Mouse (Mus musculus): ENCODE results near the gene Asna1. TPM values are rescaled to one million over a fixed set of nuclear protein-coding genes. Genes with fewer than 3 reads are reported as not detected.

The Asna1 gene
- polyA plus RNA-seq, 1 experiment from 2014 or later: 153 TPM

DNA sequence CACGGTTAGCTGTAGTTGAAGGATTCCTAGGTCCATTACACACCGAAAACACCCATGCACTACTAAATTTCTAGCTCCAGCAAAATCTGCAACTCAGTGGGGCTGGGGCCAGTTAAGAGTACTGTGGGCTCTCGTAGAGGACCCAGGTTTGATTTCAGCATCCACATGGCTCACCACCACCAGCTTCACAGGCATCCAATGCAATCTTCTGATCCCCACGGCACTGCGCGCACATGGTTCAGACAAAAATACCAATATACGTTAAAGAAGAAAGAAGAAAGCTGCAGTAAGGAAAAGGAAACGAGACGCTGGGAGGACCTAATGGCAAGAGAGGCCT is 11.3 kb upstream of the Asna1 start:
- peak overlapping the region; percentile 86 for H3K27ac ChIP-seq (ENCODE audit: low read length)
- peak overlapping the region; percentile 80 for H3K4me3 ChIP-seq (replicated peaks; ENCODE audit: low read length)
- H3K9me3 ChIP-seq (ENCODE audit: control insufficient read depth, low read length): no peaks in the 10 kb centered on the region
- peak overlapping the region; percentile 72 for H3K9ac ChIP-seq (replicated peaks; ENCODE audit: low read depth, low read length)
- H3K4me2 ChIP-seq (ENCODE audit: low read length): peak overlapping the region; percentile 85
- 0% methylated on average over 9 of the region's 9 CpGs for WGBS
- peaks cover 26% of the 10 kb centered on the region for H3K4me1 ChIP-seq (replicated peaks; ENCODE audit: control insufficient read depth, insufficient read depth, low read length)
- peaks cover 14% of the 10 kb centered on the region for H3K36me3 ChIP-seq (ENCODE audit: control insufficient read depth, insufficient read depth)
- no peaks in the 10 kb centered on the region for H3K27me3 ChIP-seq (replicated peaks; ENCODE audit: control insufficient read depth, insufficient read depth, low read length)
- peak; percentile 46 for ATAC-seq

DNA sequence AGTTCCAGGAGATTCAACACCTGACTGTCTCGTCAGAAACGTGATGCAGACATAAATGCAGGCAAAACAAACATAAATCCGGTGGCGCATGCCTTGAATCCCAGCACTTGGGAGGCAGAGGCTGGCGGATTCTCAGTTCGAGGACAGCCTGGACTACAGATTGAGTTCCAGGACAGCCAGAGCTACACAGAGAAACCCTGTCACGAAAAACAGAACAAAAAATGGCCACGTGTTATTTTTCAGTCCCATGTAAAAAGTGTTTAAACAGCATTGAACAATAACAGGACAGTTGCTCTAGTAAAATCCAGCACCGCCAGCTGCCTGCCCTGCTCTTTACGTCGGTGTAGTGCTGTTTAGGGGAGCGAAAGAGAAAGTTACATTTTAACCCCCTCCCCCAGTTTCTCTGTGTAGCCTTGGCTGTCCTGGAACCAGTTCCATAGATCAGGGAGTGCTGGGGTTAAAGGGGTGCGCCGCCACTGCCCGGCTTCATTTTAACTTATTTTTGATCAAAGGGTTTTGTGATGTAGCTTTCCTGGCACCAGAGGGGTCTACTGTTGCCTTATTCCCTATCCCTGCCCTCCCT is 10.7 kb upstream of the Asna1 start:
- WGBS: under 1% methylated on average over 15 of the region's 15 CpGs
- peak; percentile 9 for ATAC-seq

DNA sequence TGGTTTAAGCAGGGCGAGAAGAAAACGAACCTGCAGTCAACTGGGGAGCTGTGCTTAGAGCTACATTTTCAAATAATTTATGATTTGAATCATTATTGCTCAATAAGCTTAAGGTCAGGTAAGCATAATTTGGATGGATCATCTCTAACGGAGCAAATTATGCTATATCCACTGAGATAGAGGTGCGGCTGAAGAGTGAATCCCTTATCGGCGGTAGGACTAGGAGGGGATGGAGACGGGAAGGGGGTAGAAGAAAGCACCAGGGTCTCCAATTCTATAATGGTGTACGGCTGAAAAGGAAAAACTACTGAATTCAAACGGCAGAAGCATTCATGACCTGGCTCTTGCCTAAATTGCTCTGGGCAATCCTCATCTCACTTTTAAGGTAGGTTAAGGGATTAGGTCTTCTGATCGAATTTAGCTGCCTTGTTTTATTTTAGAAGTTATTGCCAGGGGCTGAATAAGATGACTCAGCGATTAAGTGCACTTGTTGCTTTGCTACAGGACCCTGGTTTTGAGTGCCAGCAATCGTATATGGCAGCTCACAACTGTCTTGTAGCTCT is 10.2 kb upstream of the Asna1 start:
- H3K27me3 ChIP-seq (replicated peaks; ENCODE audit: control insufficient read depth, insufficient read depth, low read length): no peaks in the 10 kb centered on the region
- H3K27ac ChIP-seq (ENCODE audit: low read length): no peak overlapping the region
- peak overlapping the region; percentile 72; the same call in 1 of the 2 replicates for H3K9ac ChIP-seq (replicated peaks; ENCODE audit: low read depth, low read length)
- peaks cover 26% of the 10 kb centered on the region for H3K4me1 ChIP-seq (replicated peaks; ENCODE audit: control insufficient read depth, insufficient read depth, low read length)
- peak overlapping the region; percentile 80 for H3K4me3 ChIP-seq (replicated peaks; ENCODE audit: low read length)
- ATAC-seq: no peak
- WGBS: 6% methylated on average over 12 of the region's 12 CpGs
- peaks cover 15% of the 10 kb centered on the region for H3K36me3 ChIP-seq (ENCODE audit: control insufficient read depth, insufficient read depth)
- no peaks in the 10 kb centered on the region for H3K9me3 ChIP-seq (ENCODE audit: control insufficient read depth, low read length)
- H3K4me2 ChIP-seq (ENCODE audit: low read length): peak overlapping the region; percentile 85

More for the DNA sequence above, 10.7 kb upstream of the Asna1 start:
- Histone ChIP-seq H3K9ac (replicated peaks; ENCODE audit: low read depth, low read length) (peak overlapping the region; percentile 72), H3K36me3 (ENCODE audit: control insufficient read depth, insufficient read depth) (peaks cover 16% of the 10 kb centered on the region), H3K9me3 (ENCODE audit: control insufficient read depth, low read length) (no peaks in the 10 kb centered on the region), H3K4me1 (replicated peaks; ENCODE audit: control insufficient read depth, insufficient read depth, low read length) (peaks cover 26% of the 10 kb centered on the region), H3K4me2 (ENCODE audit: low read length) (peak overlapping the region; percentile 85), H3K27me3 (replicated peaks; ENCODE audit: control insufficient read depth, insufficient read depth, low read length) (no peaks in the 10 kb centered on the region), H3K27ac (ENCODE audit: low read length) (peak overlapping the region; percentile 86), H3K4me3 (replicated peaks; ENCODE audit: low read length) (peak overlapping the region; percentile 80)

DNA sequence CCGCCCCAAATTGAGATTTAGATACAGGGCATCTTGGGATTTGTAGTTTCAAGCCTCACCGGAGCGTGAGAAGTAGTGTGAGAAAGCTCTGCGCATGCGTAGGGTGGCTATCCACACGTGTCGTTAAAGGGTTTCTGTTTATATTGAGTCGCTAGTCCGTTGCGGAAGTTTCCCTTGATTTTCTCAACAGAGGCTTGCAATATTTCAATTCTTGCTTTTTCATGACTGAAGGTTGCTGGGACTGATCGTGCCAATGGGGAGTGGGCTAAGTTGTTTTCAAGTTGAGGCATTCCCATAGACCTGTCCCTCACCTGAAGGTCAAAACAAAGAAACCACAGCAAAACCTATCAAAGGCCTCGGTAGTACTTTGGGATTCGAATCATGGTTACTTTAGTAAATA is 9.7 kb upstream of the Asna1 start:
- H3K27me3 ChIP-seq (replicated peaks; ENCODE audit: control insufficient read depth, insufficient read depth, low read length): no peaks in the 10 kb centered on the region
- peak overlapping the region; percentile 80 for H3K4me3 ChIP-seq (replicated peaks; ENCODE audit: low read length)
- H3K9ac ChIP-seq (replicated peaks; ENCODE audit: low read depth, low read length): no peak overlapping the region
- peak overlapping the region; percentile 85 for H3K4me2 ChIP-seq (ENCODE audit: low read length)
- peaks cover 17% of the 10 kb centered on the region for H3K36me3 ChIP-seq (ENCODE audit: control insufficient read depth, insufficient read depth)
- WGBS: 6% methylated on average over 13 of the region's 13 CpGs
- H3K9me3 ChIP-seq (ENCODE audit: control insufficient read depth, low read length): no peaks in the 10 kb centered on the region
- no peak for ATAC-seq
- peaks cover 26% of the 10 kb centered on the region for H3K4me1 ChIP-seq (replicated peaks; ENCODE audit: control insufficient read depth, insufficient read depth, low read length)
- no peak overlapping the region for H3K27ac ChIP-seq (ENCODE audit: low read length)

DNA sequence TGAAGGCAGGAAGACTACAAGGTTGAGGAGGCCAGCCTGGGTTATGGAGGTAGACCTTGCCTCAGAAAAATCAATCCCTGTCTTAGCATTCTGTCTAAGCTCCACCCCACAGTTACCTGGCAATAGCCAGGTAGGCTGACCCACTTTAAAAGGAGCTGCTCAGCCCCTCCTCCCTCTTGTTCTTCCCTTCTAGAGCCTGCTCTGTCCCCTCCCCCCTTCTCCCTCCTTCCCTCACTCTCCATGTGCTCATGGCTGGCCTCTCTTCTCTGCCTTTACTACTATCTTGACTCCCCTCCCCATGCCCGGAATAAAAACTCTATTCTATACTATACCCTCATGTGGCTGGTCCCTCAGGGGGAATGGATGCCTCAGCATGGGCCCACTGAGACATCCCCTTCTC is 8.8 kb upstream of the Asna1 start:
- 77% methylated on average over 1 of the region's 1 CpGs for WGBS
- Histone ChIP-seq H3K27me3 (replicated peaks; ENCODE audit: control insufficient read depth, insufficient read depth, low read length) (no peaks in the 10 kb centered on the region), H3K4me1 (replicated peaks; ENCODE audit: control insufficient read depth, insufficient read depth, low read length) (peaks cover 28% of the 10 kb centered on the region), H3K9ac (replicated peaks; ENCODE audit: low read depth, low read length) (no peak overlapping the region), H3K9me3 (ENCODE audit: control insufficient read depth, low read length) (no peaks in the 10 kb centered on the region), H3K4me3 (replicated peaks; ENCODE audit: low read length) (no peak overlapping the region), H3K36me3 (ENCODE audit: control insufficient read depth, insufficient read depth) (peaks cover 17% of the 10 kb centered on the region), H3K4me2 (ENCODE audit: low read length) (no peak overlapping the region), H3K27ac (ENCODE audit: low read length) (no peak overlapping the region)
- ATAC-seq: no peak

DNA sequence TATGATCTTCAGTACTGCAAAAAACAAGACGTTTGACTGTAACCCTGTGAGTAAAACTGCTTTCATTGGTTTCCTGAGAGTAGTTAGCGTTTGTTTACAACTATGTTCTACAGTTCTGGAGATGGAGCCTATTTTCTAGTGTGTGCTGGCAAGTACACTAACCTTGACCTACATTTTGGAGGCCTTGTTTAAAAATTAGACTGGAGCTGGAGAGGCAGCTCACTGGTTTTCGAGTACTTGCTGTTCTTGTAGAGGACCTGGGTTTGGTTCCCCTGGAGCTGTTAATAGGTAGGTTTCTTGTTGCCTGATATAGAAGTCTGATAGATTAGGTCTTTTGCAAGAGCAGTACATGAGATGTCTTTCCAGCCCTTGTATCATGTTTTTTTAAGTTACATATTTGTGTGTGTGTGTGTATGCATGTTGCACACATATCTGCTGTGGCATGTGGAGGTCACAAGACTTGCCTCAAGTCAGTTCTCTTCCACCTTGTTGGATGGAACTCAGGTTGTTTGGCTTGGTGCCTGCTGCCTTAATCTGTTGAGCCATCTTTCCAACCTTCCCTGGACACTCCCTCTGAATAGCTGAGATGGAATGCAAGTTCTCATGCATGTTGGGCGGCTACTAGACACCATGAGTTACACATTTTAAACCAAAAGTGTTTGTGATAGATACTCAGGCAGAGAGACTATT is 7.7 kb upstream of the Asna1 start:
- WGBS: 88% methylated on average over 4 of the region's 4 CpGs
- no peak overlapping the region for H3K4me2 ChIP-seq (ENCODE audit: low read length)

DNA sequence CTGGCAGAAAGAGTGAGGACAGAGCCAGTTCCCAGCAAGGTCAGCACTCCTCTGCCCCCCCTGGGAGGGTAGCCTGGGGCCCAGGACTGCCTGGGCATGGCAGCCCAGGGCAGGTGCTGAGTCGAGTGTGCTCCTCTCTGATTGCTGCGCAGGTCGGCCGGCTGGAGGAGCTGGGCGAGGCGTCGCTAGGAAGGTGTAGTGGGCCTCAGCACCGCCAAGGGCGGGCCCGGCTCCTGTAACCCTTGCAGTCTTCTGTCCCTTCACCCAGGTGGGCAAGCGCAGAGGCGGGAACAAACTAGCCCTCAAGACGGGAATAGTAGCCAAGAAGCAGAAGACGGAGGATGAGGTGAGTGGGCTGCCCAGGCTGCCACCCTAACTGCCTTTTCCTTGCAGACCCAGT is 4.2 kb upstream of the Asna1 start:
- no peaks in the 10 kb centered on the region for H3K9me3 ChIP-seq (ENCODE audit: control insufficient read depth, low read length)
- H3K27me3 ChIP-seq (replicated peaks; ENCODE audit: control insufficient read depth, insufficient read depth, low read length): no peaks in the 10 kb centered on the region
- H3K9ac ChIP-seq (replicated peaks; ENCODE audit: low read depth, low read length): no peak overlapping the region
- peaks cover 17% of the 10 kb centered on the region for H3K36me3 ChIP-seq (ENCODE audit: control insufficient read depth, insufficient read depth)
- no peak overlapping the region for H3K4me2 ChIP-seq (ENCODE audit: low read length)
- no peak overlapping the region for H3K27ac ChIP-seq (ENCODE audit: low read length)
- 85% methylated on average over 14 of the region's 14 CpGs for WGBS
- no peak for ATAC-seq
- no peak overlapping the region for H3K4me3 ChIP-seq (replicated peaks; ENCODE audit: low read length)
- H3K4me1 ChIP-seq (replicated peaks; ENCODE audit: control insufficient read depth, insufficient read depth, low read length): peaks cover 33% of the 10 kb centered on the region

More for the DNA sequence above, 7.7 kb upstream of the Asna1 start:
- no peak for ATAC-seq
- H3K36me3 ChIP-seq (ENCODE audit: control insufficient read depth, insufficient read depth): peaks cover 17% of the 10 kb centered on the region
- no peak overlapping the region for H3K4me3 ChIP-seq (replicated peaks; ENCODE audit: low read length)
- H3K27me3 ChIP-seq (replicated peaks; ENCODE audit: control insufficient read depth, insufficient read depth, low read length): no peaks in the 10 kb centered on the region
- H3K9ac ChIP-seq (replicated peaks; ENCODE audit: low read depth, low read length): no peak overlapping the region
- peaks cover 29% of the 10 kb centered on the region for H3K4me1 ChIP-seq (replicated peaks; ENCODE audit: control insufficient read depth, insufficient read depth, low read length)
- H3K9me3 ChIP-seq (ENCODE audit: control insufficient read depth, low read length): no peaks in the 10 kb centered on the region
- H3K27ac ChIP-seq (ENCODE audit: low read length): no peak overlapping the region

DNA sequence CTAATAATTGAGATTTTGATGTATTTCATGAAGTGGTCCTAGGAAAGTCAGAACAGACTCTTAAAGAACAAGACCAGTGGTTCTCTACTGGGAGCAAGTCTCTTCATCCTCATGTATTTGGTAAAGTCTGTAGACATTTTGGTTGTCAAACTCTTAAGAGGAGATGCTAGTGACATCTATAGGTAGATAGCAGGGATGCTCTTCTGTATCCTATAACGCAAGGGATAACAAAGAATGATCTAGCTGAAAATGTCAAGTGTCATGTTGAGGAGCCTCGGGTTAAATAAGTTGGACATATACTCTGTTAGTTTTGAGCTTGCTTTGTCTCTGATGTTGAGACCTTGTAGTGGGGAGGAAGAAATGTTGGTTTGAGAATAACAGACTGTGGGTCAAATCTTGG is 2.8 kb upstream of the Asna1 start:
- Histone ChIP-seq H3K36me3 (ENCODE audit: control insufficient read depth, insufficient read depth) (peaks cover 17% of the 10 kb centered on the region), H3K4me1 (replicated peaks; ENCODE audit: control insufficient read depth, insufficient read depth, low read length) (peaks cover 39% of the 10 kb centered on the region), H3K27me3 (replicated peaks; ENCODE audit: control insufficient read depth, insufficient read depth, low read length) (no peaks in the 10 kb centered on the region), H3K4me2 (ENCODE audit: low read length) (peak overlapping the region; percentile 66), H3K4me3 (replicated peaks; ENCODE audit: low read length) (peak overlapping the region; percentile 95), H3K9ac (replicated peaks; ENCODE audit: low read depth, low read length) (peak overlapping the region; percentile 99), H3K9me3 (ENCODE audit: control insufficient read depth, low read length) (no peaks in the 10 kb centered on the region), H3K27ac (ENCODE audit: low read length) (0 out of 2 replicates have a peak overlapping the region, but pooled peaks have one; percentile 2)
- no peak for ATAC-seq
- WGBS: 18% methylated on average over 2 of the region's 2 CpGs

DNA sequence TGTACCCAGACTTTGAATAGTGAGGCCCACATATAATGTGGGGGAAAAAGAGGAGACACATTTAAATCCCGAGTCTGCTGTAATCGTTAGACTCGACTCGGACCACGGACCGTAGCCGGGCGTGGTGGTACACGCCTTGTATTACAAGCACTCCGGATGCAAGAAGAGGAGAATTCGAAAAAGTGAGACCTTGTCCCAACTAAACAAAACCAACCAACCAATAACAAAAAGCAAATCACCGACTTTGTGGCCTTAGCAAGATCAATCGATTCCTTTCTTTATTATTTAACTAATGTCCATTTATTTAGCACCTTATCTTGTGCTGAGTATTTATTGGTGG is 2.4 kb upstream of the Asna1 start:
- Histone ChIP-seq H3K4me1 (replicated peaks; ENCODE audit: control insufficient read depth, insufficient read depth, low read length) (peaks cover 39% of the 10 kb centered on the region), H3K4me3 (replicated peaks; ENCODE audit: low read length) (peak overlapping the region; percentile 95), H3K9ac (replicated peaks; ENCODE audit: low read depth, low read length) (peak overlapping the region; percentile 99), H3K9me3 (ENCODE audit: control insufficient read depth, low read length) (no peaks in the 10 kb centered on the region), H3K36me3 (ENCODE audit: control insufficient read depth, insufficient read depth) (peaks cover 16% of the 10 kb centered on the region), H3K27me3 (replicated peaks; ENCODE audit: control insufficient read depth, insufficient read depth, low read length) (no peaks in the 10 kb centered on the region), H3K27ac (ENCODE audit: low read length) (peak overlapping the region; percentile 86), H3K4me2 (ENCODE audit: low read length) (peak overlapping the region; percentile 66)
- WGBS: 1% methylated on average over 13 of the region's 13 CpGs
- no peak for ATAC-seq

Data from forebrain, embryonic 16.5 days (tissue).